Mouse (Mus musculus) heart, adult 2 months (tissue): ENCODE measurements around the gene Usp39.

Source experiments
- CTCF ChIP-seq: fragments of 200-600 bp; IDR thresholded peaks from 2 replicates; pipeline ENCODE4 v1.8.1; 2022; ENCODE audit warnings: antibody characterized with exemption, mild to moderate bottlenecking, moderate library complexity
- EP300 ChIP-seq: fragments of 200-500 bp; IDR thresholded peaks from 2 replicates; pipeline ENCODE4 v1.6.1; 2011; ENCODE audit warnings: low read depth, low read length, control low read depth; ENCODE audit not compliant: insufficient read depth
- POLR2A ChIP-seq: fragments of 200-500 bp; IDR thresholded peaks from 2 replicates; pipeline ENCODE4 v1.6.1; 2011; ENCODE audit warnings: mild to moderate bottlenecking, low read depth, low read length, control low read depth; ENCODE audit not compliant: insufficient read depth

DNA sequence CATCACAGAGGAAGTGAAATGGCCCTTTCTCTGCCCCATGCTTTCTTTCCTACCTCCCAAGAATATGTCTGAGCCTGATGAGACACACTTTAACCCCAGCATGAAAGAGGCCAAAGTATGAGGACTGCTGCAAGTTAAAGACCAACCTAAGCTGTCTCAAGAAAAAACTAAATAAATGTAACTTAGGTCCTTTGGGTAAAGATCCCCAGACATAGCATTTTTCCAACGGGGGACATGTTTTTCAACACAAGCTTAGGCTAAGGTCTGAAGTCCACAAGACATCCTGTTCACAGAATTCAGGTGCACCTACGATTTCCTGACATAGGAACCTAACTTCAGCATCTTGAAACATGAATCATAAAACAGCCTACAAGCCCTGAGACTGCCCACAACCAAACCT is 5.2 kb upstream of the Usp39 start:
- TF ChIP-seq CTCF (no peak), POLR2A (no peak), EP300 (no peak)
